In the genomic region with DNA sequence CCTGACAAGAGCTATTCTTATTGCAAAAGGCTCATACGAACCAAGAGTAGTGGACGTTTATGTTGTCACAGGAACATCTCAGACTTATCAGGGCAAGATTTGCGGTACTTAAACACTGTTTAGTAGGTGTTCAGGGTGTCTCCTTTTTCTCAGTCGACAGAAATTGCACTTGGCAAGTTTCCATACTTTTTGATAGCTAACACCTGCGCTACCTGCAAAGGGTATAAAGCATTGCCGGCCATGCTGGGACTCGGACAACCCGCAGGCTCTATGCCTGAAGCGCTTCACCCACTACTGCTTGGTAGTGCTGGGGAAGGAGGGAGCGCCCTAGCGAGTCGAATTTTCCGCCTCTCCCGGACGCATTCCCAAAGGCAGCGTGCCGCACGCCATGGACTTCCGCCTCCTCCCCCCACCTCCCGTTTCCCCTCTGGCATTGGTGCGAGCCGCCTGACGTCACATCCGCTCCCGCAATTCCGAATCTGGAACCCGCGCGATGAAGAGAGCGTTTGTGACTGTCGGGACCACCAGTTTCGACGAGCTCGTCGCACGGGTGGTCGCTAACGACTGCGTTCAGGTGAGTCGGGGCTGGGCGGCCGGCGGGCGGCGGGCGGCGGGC, we compare ENCODE assay signal across 7 mouse cellular contexts. TPM values are rescaled to one million over a fixed set of nuclear protein-coding genes. Genes with fewer than 3 reads are reported as not detected.
A peak's percentile ranks its signal among the peaks of the same experiment; 100 is the strongest.
DNase-seq lines count a peak whose midpoint lies in the region; ATAC-seq and TF ChIP-seq lines count a peak whose summit lies in the region.

A gene (plus strand): TSS at position 257 of the 616 bp plus-strand sequence.

- H3K4me3 ChIP-seq in embryonic facial prominence, embryonic 11.5 days (ENCODE audit: low read depth, low read length), result peak within 1 kb of the TSS; percentile 58
- peak within 1 kb of the TSS; percentile 70 for H3K4me3 ChIP-seq in limb, embryonic 10.5 days
- H3K4me3 ChIP-seq in midbrain, embryonic 12.5 days, result peak within 1 kb of the TSS; percentile 60
- peak within 1 kb of the TSS; percentile 99 for H3K4me3 ChIP-seq in small intestine, adult 2 months (ENCODE audit: low read depth, low read length)

- ATAC-seq in embryonic facial prominence, embryonic 11.5 days (replicated peaks; ENCODE audit: insufficient number of reproducible peaks, low FRiP score, low TSS enrichment, low read depth), result peak; percentile 86
- ATAC-seq in midbrain, embryonic 12.5 days (ENCODE audit: low FRiP score, low read depth), result peak; percentile 93

- no peaks in the 10 kb centered on the region for H3K4me1 ChIP-seq in embryonic facial prominence, embryonic 11.5 days (ENCODE audit: control insufficient read depth, insufficient read depth, low read length)
- H3K4me1 ChIP-seq in limb, embryonic 10.5 days, result peaks cover 17% of the 10 kb centered on the region
- 0 out of 2 replicates have a peak, but pooled peaks cover 3% of the 10 kb centered on the region for H3K4me1 ChIP-seq in midbrain, embryonic 12.5 days
- no peaks in the 10 kb centered on the region for H3K4me1 ChIP-seq in small intestine, adult 2 months (ENCODE audit: control insufficient read depth, insufficient read depth, insufficient read length, low read length)

- no peak for TF ChIP-seq CTCF in small intestine, adult 2 months (IDR thresholded peaks at IDR 0.05; ENCODE audit: extremely low read depth, insufficient read length, insufficient replicate concordance, low read depth, low read length)

- H3K27ac ChIP-seq in embryonic facial prominence, embryonic 11.5 days (replicated peaks; ENCODE audit: low read depth, low read length), result no peak within 1 kb of the TSS; the same call in 1 of the 2 replicates
- H3K27ac ChIP-seq in limb, embryonic 10.5 days, result peak within 1 kb of the TSS; percentile 87
- 0 out of 2 replicates have a peak within 1 kb of the TSS, but pooled peaks have one; percentile 15 for H3K27ac ChIP-seq in midbrain, embryonic 12.5 days (replicated peaks)
- no peak within 1 kb of the TSS for H3K27ac ChIP-seq in small intestine, adult 2 months (ENCODE audit: insufficient read depth, low read depth, low read length)

- no peaks in the 10 kb centered on the region for H3K36me3 ChIP-seq in embryonic facial prominence, embryonic 11.5 days (replicated peaks; ENCODE audit: control insufficient read depth, insufficient read depth, low read depth, low read length)
- H3K36me3 ChIP-seq in limb, embryonic 10.5 days, result no peaks in the 10 kb centered on the region
- no peaks in the 10 kb centered on the region for H3K36me3 ChIP-seq in midbrain, embryonic 12.5 days
- no peaks in the 10 kb centered on the region for H3K36me3 ChIP-seq in small intestine, adult 2 months (ENCODE audit: control insufficient read depth, insufficient read depth, low read length)

- WGBS in embryonic facial prominence, embryonic 11.5 days, result 13% methylated on average over 46 of the region's 47 CpGs
- WGBS in limb, embryonic 10.5 days, result 10% methylated on average over 41 of the region's 47 CpGs
- 20% methylated on average over 45 of the region's 47 CpGs for WGBS in midbrain, embryonic 12.5 days
- 15% methylated on average over 46 of the region's 47 CpGs for WGBS in small intestine, adult 2 months

- DNase-seq in adrenal gland, postnatal 25 days, result peak; percentile 77
- DNase-seq in embryonic facial prominence, embryonic 11.5 days (ENCODE audit: low spot score), result peak; percentile 88
- peak; percentile 96 for DNase-seq in heart, adult 11 months
- peak; percentile 79 for DNase-seq in kidney, adult 18-20 months
- DNase-seq in limb, embryonic 10.5 days (ENCODE audit: low spot score), result peak; percentile 90

- TF ChIP-seq POLR2A in small intestine, adult 2 months (IDR thresholded peaks at IDR 0.05; ENCODE audit: low read depth, low read length), result no peak

- no peaks in the 10 kb centered on the region for H3K27me3 ChIP-seq in embryonic facial prominence, embryonic 11.5 days (ENCODE audit: control insufficient read depth, insufficient read depth, low read length)
- H3K27me3 ChIP-seq in limb, embryonic 10.5 days (ENCODE audit: low read depth, poor library complexity, severe bottlenecking), result peaks cover 40% of the 10 kb centered on the region
- H3K27me3 ChIP-seq in midbrain, embryonic 12.5 days, result no peaks in the 10 kb centered on the region
- no peaks in the 10 kb centered on the region for H3K27me3 ChIP-seq in small intestine, adult 2 months (ENCODE audit: control insufficient read depth, insufficient read depth, low read length)

- H3K4me2 ChIP-seq in embryonic facial prominence, embryonic 11.5 days (ENCODE audit: low read depth, low read length), result peak within 1 kb of the TSS; percentile 80
- peak within 1 kb of the TSS; percentile 82 for H3K4me2 ChIP-seq in midbrain, embryonic 12.5 days (replicated peaks)

- H3K9ac ChIP-seq in embryonic facial prominence, embryonic 11.5 days (replicated peaks; ENCODE audit: low read length), result peak within 1 kb of the TSS; percentile 69
- peak within 1 kb of the TSS; percentile 67 for H3K9ac ChIP-seq in midbrain, embryonic 12.5 days (replicated peaks)

- no peaks in the 10 kb centered on the region for H3K9me3 ChIP-seq in embryonic facial prominence, embryonic 11.5 days (replicated peaks; ENCODE audit: control insufficient read depth, low read length)
- H3K9me3 ChIP-seq in limb, embryonic 10.5 days (replicated peaks), result no peaks in the 10 kb centered on the region
- no peaks in the 10 kb centered on the region for H3K9me3 ChIP-seq in midbrain, embryonic 12.5 days

RNA-seq across cellular contexts. Expression of the gene that starts here (rescaled TPM):
- 11.8 and 12.2 TPM in 2 replicates for total RNA-seq in adrenal gland, postnatal 25 days (2021)
- 28.8 and 29.4 TPM in 2 replicates for polyA plus RNA-seq in embryonic facial prominence, embryonic 11.5 days (2014; fragmentation: Nextera tagmentation; extraction: Ambion mirVana)
- polyA plus RNA-seq in limb, embryonic 10.5 days (2016; fragmentation: Nextera tagmentation; extraction: Ambion mirVana), result 31.3 and 33.2 TPM in 2 replicates
- polyA plus RNA-seq in midbrain, embryonic 12.5 days (2016; fragmentation: Nextera tagmentation; extraction: Ambion mirVana), result 20.5 and 21.4 TPM in 2 replicates
- 1.6 and 3.4 TPM in 2 replicates for polyA plus RNA-seq in small intestine, adult 2 months (2012; rRNA removed)

Comparison
In these comparisons a context has a peak if more than half of its experiments do, and no peak if none do; other contexts are left out.
1. H3K27ac ChIP-seq: peak in limb, embryonic 10.5 days (single experiment) and midbrain, embryonic 12.5 days (single experiment); none in embryonic facial prominence, embryonic 11.5 days (single experiment) and small intestine, adult 2 months (single experiment).
2. Peak in every context shown above with its lines, with median percentiles within 50 percentile points of each other: DNase-seq and H3K4me3 ChIP-seq.